Mouse (Mus musculus): ENCODE measurements around the gene Ppp2r5c. TPM values are rescaled to one million over a fixed set of nuclear protein-coding genes. Genes with fewer than 3 reads are reported as not detected.

Ppp2r5c gene
- total and polyA plus RNA-seq, 2 experiments from 2014 or later = 169 to 191 TPM

GRCm38 (mm10) chr12:110500095-110500494 is 53.2 kb downstream of the Ppp2r5c start:
- Histone ChIP-seq H3K27me3 (ENCODE audit: insufficient read depth, low read length) (no peaks in the 10 kb centered on the region), H3K4me3 (ENCODE audit: low read depth, low read length) (no peak overlapping the region), H3K9me3 (ENCODE audit: low read length) (no peaks in the 10 kb centered on the region), H3K4me1 (ENCODE audit: insufficient read depth) (0 out of 2 replicates have a peak, but pooled peaks cover 4% of the 10 kb centered on the region), H3K36me3 (ENCODE audit: insufficient read depth) (no peaks in the 10 kb centered on the region), H3K27ac (ENCODE audit: low read depth, low read length) (no peak overlapping the region; the same call in 1 of the 2 replicates), H3K4me2 (ENCODE audit: low read depth) (no peak overlapping the region), H3K9ac (no peak overlapping the region)
- TF ChIP-seq CTCF (IDR thresholded peaks at IDR 0.05; ENCODE audit: low read depth) = no peak
- 93% methylated on average over 8 of the region's 8 CpGs for whole genome bisulfite sequencing
- DNase-seq = no peak
- ATAC-seq = no peak

GRCm38 (mm10) chr12:110503406-110504144 is 56.7 kb downstream of the Ppp2r5c start:
- no peak for TF ChIP-seq CTCF (IDR thresholded peaks at IDR 0.05; ENCODE audit: low read depth)
- no peak overlapping the region for H3K4me3 ChIP-seq (ENCODE audit: low read depth, low read length)
- WGBS = 88% methylated on average over 8 of the region's 8 CpGs

GRCm38 (mm10) chr12:110504145-110504490 is 57.2 kb downstream of the Ppp2r5c start:
- Histone ChIP-seq H3K27ac (ENCODE audit: low read depth, low read length) (no peak overlapping the region), H3K27me3 (ENCODE audit: insufficient read depth, low read length) (no peaks in the 10 kb centered on the region), H3K36me3 (ENCODE audit: insufficient read depth) (no peaks in the 10 kb centered on the region), H3K4me1 (ENCODE audit: insufficient read depth) (peaks cover 1% of the 10 kb centered on the region; the same call in 1 of the 2 replicates), H3K9ac (no peak overlapping the region), H3K4me2 (ENCODE audit: low read depth) (no peak overlapping the region), H3K4me3 (ENCODE audit: low read depth, low read length) (no peak overlapping the region), H3K9me3 (ENCODE audit: low read length) (no peaks in the 10 kb centered on the region)
- 88% methylated on average over 9 of the region's 9 CpGs for WGBS
- no peak for TF ChIP-seq CTCF (IDR thresholded peaks at IDR 0.05; ENCODE audit: low read depth)
- DNase-seq (no peak), ATAC-seq (no peak)

More at GRCm38 (mm10) chr12:110503406-110504144, 56.7 kb downstream of the Ppp2r5c start:
- Histone ChIP-seq H3K27ac (ENCODE audit: low read depth, low read length) (no peak overlapping the region), H3K4me1 (ENCODE audit: insufficient read depth) (0 out of 2 replicates have a peak, but pooled peaks cover 3% of the 10 kb centered on the region), H3K9me3 (ENCODE audit: low read length) (no peaks in the 10 kb centered on the region), H3K9ac (no peak overlapping the region), H3K4me2 (ENCODE audit: low read depth) (no peak overlapping the region), H3K27me3 (ENCODE audit: insufficient read depth, low read length) (no peaks in the 10 kb centered on the region), H3K36me3 (ENCODE audit: insufficient read depth) (no peaks in the 10 kb centered on the region)
- DNase-seq = no peak
- no peak for ATAC-seq

- Histone ChIP-seq H3K9me3 (ENCODE audit: low read length) (no peaks in the 10 kb centered on the region), H3K27ac (ENCODE audit: low read depth, low read length) (no peak overlapping the region), H3K9ac (no peak overlapping the region), H3K27me3 (ENCODE audit: insufficient read depth, low read length) (no peaks in the 10 kb centered on the region), H3K4me2 (ENCODE audit: low read depth) (no peak overlapping the region), H3K36me3 (ENCODE audit: insufficient read depth) (no peaks in the 10 kb centered on the region), H3K4me1 (ENCODE audit: insufficient read depth) (peaks cover 8% of the 10 kb centered on the region), H3K4me3 (ENCODE audit: low read depth, low read length) (no peak overlapping the region)
- DNase-seq (no peak), ATAC-seq (no peak)
- TF ChIP-seq CTCF (IDR thresholded peaks at IDR 0.05; ENCODE audit: low read depth) = no peak
- 43% methylated on average over 3 of the region's 3 CpGs for WGBS
Measured at GRCm38 (mm10) chr12:110504793-110505192, 57.9 kb downstream of the Ppp2r5c start.

GRCm38 (mm10) chr12:110506046-110506445 is 59.1 kb downstream of the Ppp2r5c start:
- no peaks in the 10 kb centered on the region for H3K27me3 ChIP-seq (ENCODE audit: insufficient read depth, low read length)
- H3K9ac ChIP-seq = no peak overlapping the region
- DNase-seq (no peak), ATAC-seq (no peak)
- no peak overlapping the region for H3K4me3 ChIP-seq (ENCODE audit: low read depth, low read length)
- peaks cover 13% of the 10 kb centered on the region for H3K4me1 ChIP-seq (ENCODE audit: insufficient read depth)
- no peaks in the 10 kb centered on the region for H3K36me3 ChIP-seq (ENCODE audit: insufficient read depth)
- 83% methylated on average over 5 of the region's 5 CpGs for WGBS
- TF ChIP-seq CTCF (IDR thresholded peaks at IDR 0.05; ENCODE audit: low read depth) = no peak
- H3K4me2 ChIP-seq (ENCODE audit: low read depth) = no peak overlapping the region
- no peak overlapping the region for H3K27ac ChIP-seq (ENCODE audit: low read depth, low read length)
- no peaks in the 10 kb centered on the region for H3K9me3 ChIP-seq (ENCODE audit: low read length)

GRCm38 (mm10) chr12:110507714-110508297 is 60.9 kb downstream of the Ppp2r5c start:
- TF ChIP-seq CTCF (IDR thresholded peaks at IDR 0.05; ENCODE audit: low read depth) = no peak
- 60% methylated on average over 9 of the region's 9 CpGs for WGBS
- H3K4me2 ChIP-seq (ENCODE audit: low read depth) = no peak overlapping the region
- no peaks in the 10 kb centered on the region for H3K27me3 ChIP-seq (ENCODE audit: insufficient read depth, low read length)
- peaks cover 19% of the 10 kb centered on the region for H3K4me1 ChIP-seq (ENCODE audit: insufficient read depth)
- no peak for DNase-seq
- no peaks in the 10 kb centered on the region for H3K36me3 ChIP-seq (ENCODE audit: insufficient read depth)
- H3K27ac ChIP-seq (ENCODE audit: low read depth, low read length) = no peak overlapping the region
- no peaks in the 10 kb centered on the region for H3K9me3 ChIP-seq (ENCODE audit: low read length)
- H3K9ac ChIP-seq = no peak overlapping the region
- no peak overlapping the region for H3K4me3 ChIP-seq (ENCODE audit: low read depth, low read length)
- ATAC-seq = no peak

GRCm38 (mm10) chr12:110508680-110509079 is 61.8 kb downstream of the Ppp2r5c start:
- DNase-seq = no peak
- WGBS = 92% methylated on average over 5 of the region's 5 CpGs
- no peak overlapping the region for H3K4me2 ChIP-seq (ENCODE audit: low read depth)
- H3K27me3 ChIP-seq (ENCODE audit: insufficient read depth, low read length) = no peaks in the 10 kb centered on the region
- H3K36me3 ChIP-seq (ENCODE audit: insufficient read depth) = no peaks in the 10 kb centered on the region
- H3K9me3 ChIP-seq (ENCODE audit: low read length) = no peaks in the 10 kb centered on the region
- no peak for ATAC-seq
- no peak overlapping the region for H3K9ac ChIP-seq
- H3K27ac ChIP-seq (ENCODE audit: low read depth, low read length) = no peak overlapping the region
- no peak overlapping the region for H3K4me3 ChIP-seq (ENCODE audit: low read depth, low read length)
- TF ChIP-seq CTCF (IDR thresholded peaks at IDR 0.05; ENCODE audit: low read depth) = no peak
- H3K4me1 ChIP-seq (ENCODE audit: insufficient read depth) = peaks cover 19% of the 10 kb centered on the region
